Mouse (Mus musculus): ENCODE results near the gene Popdc3.
A peak's percentile ranks its signal among the peaks of the same experiment; 100 is the strongest.
"Not testable (repeated sequence)": the region's sequence is repeated elsewhere in the genome, so short reads cannot be mapped to it uniquely, and the experiment has no call there.

The Popdc3 gene

DNA sequence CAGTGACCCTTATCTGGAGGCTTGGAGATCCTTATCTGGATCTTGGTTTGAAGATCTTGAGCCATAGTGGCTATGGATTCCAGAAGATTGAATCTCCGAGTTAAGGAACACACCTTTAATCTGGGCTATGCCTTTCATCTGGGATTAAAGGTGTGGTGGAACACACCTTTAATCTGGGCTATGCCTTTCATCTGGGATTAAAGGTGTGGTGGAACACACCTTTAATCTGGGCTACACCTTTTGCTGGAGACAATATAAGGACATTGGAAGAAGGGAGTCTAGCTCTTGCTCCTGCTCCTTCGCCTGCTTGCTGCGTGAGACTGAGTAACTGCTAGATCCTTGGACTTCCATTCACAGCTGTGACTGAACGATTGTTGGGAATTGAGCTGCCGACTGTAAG lies at the start of gene Popdc3:
TSS of gene Popdc3 (plus strand) at position 301 of the 400 bp plus-strand sequence.
- not testable (repeated sequence) for H3K4me1 ChIP-seq (replicated peaks; ENCODE audit: low read depth, low read length); H3K36me3 ChIP-seq (ENCODE audit: insufficient read depth, low read length); H3K4me3 ChIP-seq (replicated peaks; ENCODE audit: low read length); H3K27me3 ChIP-seq (ENCODE audit: insufficient read depth, low read length)
- H3K9me3 ChIP-seq (ENCODE audit: low read length): peaks cover 13% of the 10 kb centered on the region

- no peak overlapping the region for H3K4me3 ChIP-seq (replicated peaks; ENCODE audit: low read length)
- peaks cover 77% of the 10 kb centered on the region for H3K36me3 ChIP-seq (ENCODE audit: insufficient read depth, low read length)
- TF ChIP-seq POU5F1 (IDR thresholded peaks at IDR 0.05; ENCODE audit: borderline replicate concordance, low read length): no peak
- TF ChIP-seq CTCF (conservative IDR thresholded peaks at IDR 0.05; ENCODE audit: low read length): no peak
- no peak for TF ChIP-seq NANOG (IDR thresholded peaks at IDR 0.05; ENCODE audit: borderline replicate concordance, low read length)
- H3K27me3 ChIP-seq (ENCODE audit: insufficient read depth, low read length): no peaks in the 10 kb centered on the region
- H3K9me3 ChIP-seq (ENCODE audit: low read length): peaks cover 8% of the 10 kb centered on the region
- H3K4me1 ChIP-seq (replicated peaks; ENCODE audit: low read depth, low read length): peaks cover 8% of the 10 kb centered on the region
Measured at GRCm38 (mm10) chr10:45129105-45129504, 48.8 kb upstream of the Popdc3 start.

- TF ChIP-seq POU5F1 (IDR thresholded peaks at IDR 0.05; ENCODE audit: borderline replicate concordance, low read length) (no peak), NANOG (IDR thresholded peaks at IDR 0.05; ENCODE audit: borderline replicate concordance, low read length) (no peak), CTCF (conservative IDR thresholded peaks at IDR 0.05; ENCODE audit: low read length) (no peak)
- Histone ChIP-seq H3K27me3 (ENCODE audit: insufficient read depth, low read length) (no peaks in the 10 kb centered on the region), H3K9me3 (ENCODE audit: low read length) (peaks cover 17% of the 10 kb centered on the region), H3K4me3 (replicated peaks; ENCODE audit: low read length) (no peak overlapping the region), H3K36me3 (ENCODE audit: insufficient read depth, low read length) (peaks cover 77% of the 10 kb centered on the region), H3K4me1 (replicated peaks; ENCODE audit: low read depth, low read length) (peaks cover 8% of the 10 kb centered on the region)
Measured at GRCm38 (mm10) chr10:45130004-45130403, 47.9 kb upstream of the Popdc3 start.

GRCm38 (mm10) chr10:45132371-45132770 lies 45.5 kb upstream of the Popdc3 start:
- H3K4me1 ChIP-seq (replicated peaks; ENCODE audit: low read depth, low read length): peaks cover 11% of the 10 kb centered on the region
- TF ChIP-seq CTCF (conservative IDR thresholded peaks at IDR 0.05; ENCODE audit: low read length) (peak; percentile 80), NANOG (IDR thresholded peaks at IDR 0.05; ENCODE audit: borderline replicate concordance, low read length) (no peak), POU5F1 (IDR thresholded peaks at IDR 0.05; ENCODE audit: borderline replicate concordance, low read length) (no peak)

GRCm38 (mm10) chr10:45136806-45137205 lies 41.1 kb upstream of the Popdc3 start:
- Histone ChIP-seq H3K4me3 (replicated peaks; ENCODE audit: low read length) (no peak overlapping the region), H3K27me3 (ENCODE audit: insufficient read depth, low read length) (no peaks in the 10 kb centered on the region), H3K9me3 (ENCODE audit: low read length) (peaks cover 32% of the 10 kb centered on the region), H3K36me3 (ENCODE audit: insufficient read depth, low read length) (peaks cover 62% of the 10 kb centered on the region), H3K4me1 (replicated peaks; ENCODE audit: low read depth, low read length) (peaks cover 19% of the 10 kb centered on the region)
- no peak for TF ChIP-seq POU5F1 (IDR thresholded peaks at IDR 0.05; ENCODE audit: borderline replicate concordance, low read length)
- no peak for TF ChIP-seq CTCF (conservative IDR thresholded peaks at IDR 0.05; ENCODE audit: low read length)
- no peak for TF ChIP-seq NANOG (IDR thresholded peaks at IDR 0.05; ENCODE audit: borderline replicate concordance, low read length)

More at GRCm38 (mm10) chr10:45132371-45132770, 45.5 kb upstream of the Popdc3 start:
- Histone ChIP-seq H3K4me3 (replicated peaks; ENCODE audit: low read length) (no peak overlapping the region), H3K36me3 (ENCODE audit: insufficient read depth, low read length) (peaks cover 78% of the 10 kb centered on the region), H3K27me3 (ENCODE audit: insufficient read depth, low read length) (no peaks in the 10 kb centered on the region), H3K9me3 (ENCODE audit: low read length) (peaks cover 32% of the 10 kb centered on the region)

GRCm38 (mm10) chr10:45139910-45140309 lies 38.0 kb upstream of the Popdc3 start:
- Histone ChIP-seq H3K9me3 (ENCODE audit: low read length) (peaks cover 16% of the 10 kb centered on the region), H3K4me1 (replicated peaks; ENCODE audit: low read depth, low read length) (peaks cover 11% of the 10 kb centered on the region; the same call in 1 of the 2 replicates), H3K27me3 (ENCODE audit: insufficient read depth, low read length) (no peaks in the 10 kb centered on the region), H3K4me3 (replicated peaks; ENCODE audit: low read length) (no peak overlapping the region), H3K36me3 (ENCODE audit: insufficient read depth, low read length) (peaks cover 47% of the 10 kb centered on the region)
- TF ChIP-seq NANOG (IDR thresholded peaks at IDR 0.05; ENCODE audit: borderline replicate concordance, low read length) (no peak), CTCF (conservative IDR thresholded peaks at IDR 0.05; ENCODE audit: low read length) (no peak), POU5F1 (IDR thresholded peaks at IDR 0.05; ENCODE audit: borderline replicate concordance, low read length) (no peak)

GRCm38 (mm10) chr10:45140474-45141212 lies 37.3 kb upstream of the Popdc3 start:
- Histone ChIP-seq H3K4me3 (replicated peaks; ENCODE audit: low read length) (no peak overlapping the region), H3K36me3 (ENCODE audit: insufficient read depth, low read length) (peaks cover 43% of the 10 kb centered on the region), H3K27me3 (ENCODE audit: insufficient read depth, low read length) (no peaks in the 10 kb centered on the region), H3K4me1 (replicated peaks; ENCODE audit: low read depth, low read length) (peaks cover 13% of the 10 kb centered on the region), H3K9me3 (ENCODE audit: low read length) (peaks cover 8% of the 10 kb centered on the region)
- no peak for TF ChIP-seq POU5F1 (IDR thresholded peaks at IDR 0.05; ENCODE audit: borderline replicate concordance, low read length)
- no peak for TF ChIP-seq CTCF (conservative IDR thresholded peaks at IDR 0.05; ENCODE audit: low read length)
- TF ChIP-seq NANOG (IDR thresholded peaks at IDR 0.05; ENCODE audit: borderline replicate concordance, low read length): no peak

GRCm38 (mm10) chr10:45142359-45142758 lies 35.5 kb upstream of the Popdc3 start:
- H3K9me3 ChIP-seq (ENCODE audit: low read length): no peaks in the 10 kb centered on the region
- no peak for TF ChIP-seq CTCF (conservative IDR thresholded peaks at IDR 0.05; ENCODE audit: low read length)
- peaks cover 27% of the 10 kb centered on the region for H3K36me3 ChIP-seq (ENCODE audit: insufficient read depth, low read length)
- H3K4me3 ChIP-seq (replicated peaks; ENCODE audit: low read length): no peak overlapping the region
- peaks cover 26% of the 10 kb centered on the region for H3K4me1 ChIP-seq (replicated peaks; ENCODE audit: low read depth, low read length)
- H3K27me3 ChIP-seq (ENCODE audit: insufficient read depth, low read length): no peaks in the 10 kb centered on the region

All from E14TG2a.4 (cell line).